Mouse (Mus musculus): ENCODE data around the gene Pacsin3.
A peak's percentile ranks its signal among the peaks of the same experiment; 100 is the strongest.
"Not testable (repeated sequence)": the region's sequence is repeated elsewhere in the genome, so short reads cannot be mapped to it uniquely, and the experiment has no call there.

The Pacsin3 gene

GRCm38 (mm10) chr2:91255661-91256150, at the start of gene Pacsin3:
Gene Pacsin3, plus strand, starts transcription at chr2:91255954.
- no peak for DNase-seq (ENCODE audit: low read depth, low spot score)
- no peaks in the 10 kb centered on the region; the same call in 1 of the 2 replicates for H3K27me3 ChIP-seq (ENCODE audit: control insufficient read depth, insufficient read depth, low read length, poor library complexity, severe bottlenecking)
- H3K36me3 ChIP-seq (ENCODE audit: control insufficient read depth, insufficient read depth, low read length, poor library complexity, severe bottlenecking) = no peaks in the 10 kb centered on the region

GRCm38 (mm10) chr2:91206254-91206775, 49.4 kb upstream of the Pacsin3 start:
- no peak for DNase-seq (ENCODE audit: low read depth, low spot score)
- peaks cover 6% of the 10 kb centered on the region; the same call in 1 of the 2 replicates for H3K36me3 ChIP-seq (ENCODE audit: control insufficient read depth, insufficient read depth, low read length, poor library complexity, severe bottlenecking)
- H3K27me3 ChIP-seq (ENCODE audit: control insufficient read depth, insufficient read depth, low read length, poor library complexity, severe bottlenecking) = no peaks in the 10 kb centered on the region

GRCm38 (mm10) chr2:91213311-91213710, 42.4 kb upstream of the Pacsin3 start:
- no peaks in the 10 kb centered on the region for H3K27me3 ChIP-seq (ENCODE audit: control insufficient read depth, insufficient read depth, low read length, poor library complexity, severe bottlenecking)
- H3K36me3 ChIP-seq (ENCODE audit: control insufficient read depth, insufficient read depth, low read length, poor library complexity, severe bottlenecking) = peaks cover 9% of the 10 kb centered on the region

GRCm38 (mm10) chr2:91217032-91217431, 38.7 kb upstream of the Pacsin3 start:
- DNase-seq (ENCODE audit: low read depth, low spot score) = no peak
- Histone ChIP-seq H3K36me3 (ENCODE audit: control insufficient read depth, insufficient read depth, low read length, poor library complexity, severe bottlenecking) (peaks cover 3% of the 10 kb centered on the region; the same call in 1 of the 2 replicates), H3K27me3 (ENCODE audit: control insufficient read depth, insufficient read depth, low read length, poor library complexity, severe bottlenecking) (no peaks in the 10 kb centered on the region)

More at GRCm38 (mm10) chr2:91213311-91213710, 42.4 kb upstream of the Pacsin3 start:
- peak; percentile 23 for DNase-seq (ENCODE audit: low read depth, low spot score)

GRCm38 (mm10) chr2:91220501-91220900, 35.3 kb upstream of the Pacsin3 start:
- Histone ChIP-seq H3K36me3 (ENCODE audit: control insufficient read depth, insufficient read depth, low read length, poor library complexity, severe bottlenecking) (0 out of 2 replicates have a peak, but pooled peaks cover 1% of the 10 kb centered on the region), H3K27me3 (ENCODE audit: control insufficient read depth, insufficient read depth, low read length, poor library complexity, severe bottlenecking) (no peaks in the 10 kb centered on the region)
- no peak for DNase-seq (ENCODE audit: low read depth, low spot score)

- H3K27me3 ChIP-seq (ENCODE audit: control insufficient read depth, insufficient read depth, low read length, poor library complexity, severe bottlenecking) = no peaks in the 10 kb centered on the region
- no peak for DNase-seq (ENCODE audit: low read depth, low spot score)
- no peaks in the 10 kb centered on the region for H3K36me3 ChIP-seq (ENCODE audit: control insufficient read depth, insufficient read depth, low read length, poor library complexity, severe bottlenecking)
These were observed 32.1 kb upstream of the Pacsin3 start for GRCm38 (mm10) chr2:91223614-91224013.

GRCm38 (mm10) chr2:91229735-91230134, 26.0 kb upstream of the Pacsin3 start:
- peaks cover 7% of the 10 kb centered on the region; the same call in 1 of the 2 replicates for H3K36me3 ChIP-seq (ENCODE audit: control insufficient read depth, insufficient read depth, low read length, poor library complexity, severe bottlenecking)
- H3K27me3 ChIP-seq (ENCODE audit: control insufficient read depth, insufficient read depth, low read length, poor library complexity, severe bottlenecking) = no peaks in the 10 kb centered on the region
- no peak for DNase-seq (ENCODE audit: low read depth, low spot score)

GRCm38 (mm10) chr2:91236601-91237510, 18.9 kb upstream of the Pacsin3 start, which contains the start of gene Ddb2:
Gene Ddb2, minus strand, starts transcription at chr2:91236982.
- peak; percentile 97 for DNase-seq (ENCODE audit: low read depth, low spot score)
- Histone ChIP-seq H3K36me3 (ENCODE audit: control insufficient read depth, insufficient read depth, low read length, poor library complexity, severe bottlenecking) (peaks cover 7% of the 10 kb centered on the region; the same call in 1 of the 2 replicates), H3K27me3 (ENCODE audit: control insufficient read depth, insufficient read depth, low read length, poor library complexity, severe bottlenecking) (no peaks in the 10 kb centered on the region)

GRCm38 (mm10) chr2:91237511-91238080, 18.2 kb upstream of the Pacsin3 start:
- DNase-seq (ENCODE audit: low read depth, low spot score) = peak; percentile 50

GRCm38 (mm10) chr2:91242547-91242946, 13.2 kb upstream of the Pacsin3 start:
- Histone ChIP-seq H3K36me3 (ENCODE audit: control insufficient read depth, insufficient read depth, low read length, poor library complexity, severe bottlenecking) (no peaks in the 10 kb centered on the region), H3K27me3 (ENCODE audit: control insufficient read depth, insufficient read depth, low read length, poor library complexity, severe bottlenecking) (no peaks in the 10 kb centered on the region)
- DNase-seq (ENCODE audit: low read depth, low spot score) = no peak

More at GRCm38 (mm10) chr2:91237511-91238080, 18.2 kb upstream of the Pacsin3 start:
- H3K27me3 ChIP-seq (ENCODE audit: control insufficient read depth, insufficient read depth, low read length, poor library complexity, severe bottlenecking); H3K36me3 ChIP-seq (ENCODE audit: control insufficient read depth, insufficient read depth, low read length, poor library complexity, severe bottlenecking): not testable (repeated sequence)

- H3K27me3 ChIP-seq (ENCODE audit: control insufficient read depth, insufficient read depth, low read length, poor library complexity, severe bottlenecking) = no peaks in the 10 kb centered on the region
- no peak for DNase-seq (ENCODE audit: low read depth, low spot score)
These were observed 12.3 kb upstream of the Pacsin3 start for GRCm38 (mm10) chr2:91243416-91243815.

GRCm38 (mm10) chr2:91244557-91245228, 11.1 kb upstream of the Pacsin3 start:
- Histone ChIP-seq H3K36me3 (ENCODE audit: control insufficient read depth, insufficient read depth, low read length, poor library complexity, severe bottlenecking) (no peaks in the 10 kb centered on the region), H3K27me3 (ENCODE audit: control insufficient read depth, insufficient read depth, low read length, poor library complexity, severe bottlenecking) (no peaks in the 10 kb centered on the region)
- DNase-seq (ENCODE audit: low read depth, low spot score) = no peak

More at GRCm38 (mm10) chr2:91243416-91243815, 12.3 kb upstream of the Pacsin3 start:
- H3K36me3 ChIP-seq (ENCODE audit: control insufficient read depth, insufficient read depth, low read length, poor library complexity, severe bottlenecking) = no peaks in the 10 kb centered on the region

- no peaks in the 10 kb centered on the region for H3K36me3 ChIP-seq (ENCODE audit: control insufficient read depth, insufficient read depth, low read length, poor library complexity, severe bottlenecking)
- no peaks in the 10 kb centered on the region for H3K27me3 ChIP-seq (ENCODE audit: control insufficient read depth, insufficient read depth, low read length, poor library complexity, severe bottlenecking)
- DNase-seq (ENCODE audit: low read depth, low spot score) = no peak
These were observed 7.4 kb upstream of the Pacsin3 start for GRCm38 (mm10) chr2:91248366-91248765.

- no peak for DNase-seq (ENCODE audit: low read depth, low spot score)
- no peaks in the 10 kb centered on the region for H3K36me3 ChIP-seq (ENCODE audit: control insufficient read depth, insufficient read depth, low read length, poor library complexity, severe bottlenecking)
- no peaks in the 10 kb centered on the region; the same call in 1 of the 2 replicates for H3K27me3 ChIP-seq (ENCODE audit: control insufficient read depth, insufficient read depth, low read length, poor library complexity, severe bottlenecking)
These were observed 3.8 kb upstream of the Pacsin3 start for GRCm38 (mm10) chr2:91252001-91252400.

Data from splenic B cell, adult 2 months (primary cell).